In the genomic region with DNA sequence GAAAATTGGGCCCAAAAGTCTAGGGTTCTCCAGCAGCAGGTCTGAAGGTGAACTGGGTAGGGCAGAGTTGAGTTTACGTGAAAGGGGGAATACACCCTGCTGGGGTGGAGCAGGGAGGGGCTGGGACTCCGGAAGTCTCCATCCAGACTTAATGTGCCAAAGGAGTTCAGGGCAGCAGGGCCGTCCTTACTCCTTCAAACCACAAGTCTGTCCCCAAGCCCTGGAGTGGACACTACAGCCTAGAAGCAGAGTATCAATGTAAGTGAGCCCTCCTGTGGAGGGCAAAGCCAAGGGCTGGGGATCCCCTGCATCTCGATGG, we compare ENCODE assay signal across 10 mouse cellular contexts. TPM values are rescaled to one million over a fixed set of nuclear protein-coding genes. Genes with fewer than 3 reads are reported as not detected.
DNase-seq lines count a peak whose midpoint lies in the region; ATAC-seq and TF ChIP-seq lines count a peak whose summit lies in the region.
"Had no signal": no experiment of that assay in that cellular context is flagged by ENCODE, and none has a peak within 500 bp of the region (broad histone marks: within the 10 kb centered on the region; RNA-seq: fewer than 3 reads in every experiment).

No protein-coding gene starts in this region.

- peak overlapping the region; percentile 18 for H3K4me2 ChIP-seq in forebrain, embryonic 16.5 days (ENCODE audit: low read length)
- H3K4me2 ChIP-seq in limb, embryonic 12.5 days = peak overlapping the region; percentile 23

- H3K9me3 ChIP-seq in forebrain, embryonic 16.5 days (ENCODE audit: control insufficient read depth, low read length) = no peaks in the 10 kb centered on the region
- H3K9me3 ChIP-seq in limb, embryonic 12.5 days = no peaks in the 10 kb centered on the region

- peak overlapping the region; percentile 94 for H3K27ac ChIP-seq in liver, adult 2 months (replicated peaks; ENCODE audit: insufficient read depth, low read depth, low read length)
- H3K27ac ChIP-seq in forebrain, embryonic 16.5 days (ENCODE audit: low read length) = no peak overlapping the region
- H3K27ac ChIP-seq in limb, embryonic 12.5 days = no peak overlapping the region
- H3K27ac ChIP-seq in olfactory bulb, adult 2 months (ENCODE audit: insufficient read depth, low read depth, low read length) = peak overlapping the region; percentile 38

- 7% methylated on average over 4 of the region's 4 CpGs for WGBS in liver, adult 2 months
- 50% methylated on average over 4 of the region's 4 CpGs for WGBS in forebrain, embryonic 16.5 days
- 37% methylated on average over 4 of the region's 4 CpGs for WGBS in limb, embryonic 12.5 days
- WGBS in olfactory bulb, adult 2 months = 42% methylated on average over 4 of the region's 4 CpGs

- DNase-seq in liver, adult 2 months (ENCODE audit: extremely low read depth, low read depth, low spot score) = no peak
- no peak for DNase-seq in liver
- no peak for DNase-seq in adrenal gland, postnatal 25 days
- no peak for DNase-seq in layer of hippocampus, adult 9-11 months
- no peak for DNase-seq in gastrocnemius, postnatal 25 days
- DNase-seq: gastrocnemius, postnatal 36 days had no signal

- H3K36me3 ChIP-seq in liver, adult 2 months (ENCODE audit: control insufficient read depth, insufficient read depth, low read length) = no peaks in the 10 kb centered on the region
- H3K36me3 ChIP-seq in forebrain, embryonic 16.5 days (ENCODE audit: control insufficient read depth, insufficient read depth) = no peaks in the 10 kb centered on the region
- no peaks in the 10 kb centered on the region for H3K36me3 ChIP-seq in limb, embryonic 12.5 days

- H3K4me3 ChIP-seq in liver, adult 2 months (ENCODE audit: insufficient read depth, low read depth, low read length) = 0 out of 2 replicates have a peak overlapping the region, but pooled peaks have one; percentile 1
- H3K4me3 ChIP-seq in forebrain, embryonic 16.5 days (replicated peaks; ENCODE audit: low read length) = no peak overlapping the region
- 0 out of 2 replicates have a peak overlapping the region, but pooled peaks have one; percentile 2 for H3K4me3 ChIP-seq in limb, embryonic 12.5 days (replicated peaks)
- H3K4me3 ChIP-seq in olfactory bulb, adult 2 months (ENCODE audit: insufficient read depth, low read depth, low read length) = peak overlapping the region; percentile 3; the same call in 1 of the 2 replicates

- TF ChIP-seq POLR2A in liver, adult 2 months (IDR thresholded peaks at IDR 0.05; ENCODE audit: extremely low read depth, insufficient read depth, low read length) = no peak
- TF ChIP-seq POLR2A in olfactory bulb, adult 2 months (IDR thresholded peaks at IDR 0.05; ENCODE audit: insufficient read depth, low read depth, low read length) = no peak

- H3K79me2 ChIP-seq in liver, adult 2 months (ENCODE audit: control insufficient read depth, insufficient read depth, low read length) = peaks cover 20% of the 10 kb centered on the region

- H3K4me1 ChIP-seq in liver, adult 2 months (ENCODE audit: control insufficient read depth, insufficient read depth, low read length) = peaks cover 27% of the 10 kb centered on the region
- peaks cover 38% of the 10 kb centered on the region for H3K4me1 ChIP-seq in forebrain, embryonic 16.5 days (replicated peaks; ENCODE audit: control insufficient read depth, insufficient read depth, low read length)
- peaks cover 40% of the 10 kb centered on the region for H3K4me1 ChIP-seq in limb, embryonic 12.5 days (replicated peaks)
- peaks cover 32% of the 10 kb centered on the region for H3K4me1 ChIP-seq in olfactory bulb, adult 2 months (ENCODE audit: control insufficient read depth, insufficient read depth, low read length)

- no peak for TF ChIP-seq CTCF in liver, adult 2 months (IDR thresholded peaks at IDR 0.05; ENCODE audit: low read depth, low read length)
- TF ChIP-seq CTCF in olfactory bulb, adult 2 months (IDR thresholded peaks at IDR 0.05; ENCODE audit: insufficient read depth, low read depth, low read length) = no peak

- H3K9ac ChIP-seq in liver, adult 2 months (ENCODE audit: low read depth, low read length) = peak overlapping the region; percentile 31
- H3K9ac ChIP-seq in forebrain, embryonic 16.5 days (replicated peaks; ENCODE audit: low read depth, low read length) = no peak overlapping the region
- H3K9ac ChIP-seq in limb, embryonic 12.5 days (replicated peaks) = no peak overlapping the region

- no peak for ATAC-seq in forebrain, embryonic 16.5 days
- ATAC-seq in limb, embryonic 12.5 days (ENCODE audit: insufficient number of reproducible peaks, insufficient read depth, low FRiP score, low TSS enrichment, low read depth) = no peak

- no peaks in the 10 kb centered on the region for H3K27me3 ChIP-seq in liver, adult 2 months (ENCODE audit: control insufficient read depth, insufficient read depth, low read length)
- H3K27me3 ChIP-seq in forebrain, embryonic 16.5 days (replicated peaks; ENCODE audit: control insufficient read depth, insufficient read depth, low read length) = no peaks in the 10 kb centered on the region
- peaks cover 4% of the 10 kb centered on the region; the same call in 1 of the 2 replicates for H3K27me3 ChIP-seq in limb, embryonic 12.5 days

RNA-seq across cellular contexts. Expression of gene Myo18a, which starts 2.4 kb away (rescaled TPM):
- 28.6 and 33.7 TPM in 2 replicates for total RNA-seq in liver, adult 2 months (2014; rRNA removed)
- 33.8 and 42.0 TPM in 2 replicates for polyA plus RNA-seq in liver, adult 2 months (2012; rRNA removed)
- 54.8 and 59.8 TPM in 2 replicates for polyA plus RNA-seq in forebrain, embryonic 16.5 days (2015; fragmentation: Nextera tagmentation; extraction: Ambion mirVana)
- polyA plus RNA-seq in limb, embryonic 12.5 days (2016; fragmentation: Nextera tagmentation; extraction: Ambion mirVana) = 31.5 and 36.4 TPM in 2 replicates
- polyA plus RNA-seq in olfactory bulb, adult 2 months (2012; ENCODE audit: insufficient read depth, insufficient read length, low replicate concordance, missing spikeins) = 284 TPM in 1 of 2 replicates, not detected in the other
- 60.7 and 84.2 TPM in 2 replicates for total RNA-seq in adrenal gland, postnatal 25 days (2021)
- total RNA-seq in gastrocnemius, postnatal 25 days (2021) = 100 to 1,000 TPM; 329 to 377 TPM

RNA-seq across cellular contexts. Expression of gene Gm10277, which starts 22.1 kb away (rescaled TPM):
- total RNA-seq in liver, adult 2 months (2014; rRNA removed) = not detected in 2 replicates
- not detected in 2 replicates for polyA plus RNA-seq in liver, adult 2 months (2012; rRNA removed)
- 0.99 and 3.3 TPM in 2 replicates for polyA plus RNA-seq in forebrain, embryonic 16.5 days (2015; fragmentation: Nextera tagmentation; extraction: Ambion mirVana)
- 1.9 and 2.6 TPM in 2 replicates for polyA plus RNA-seq in limb, embryonic 12.5 days (2016; fragmentation: Nextera tagmentation; extraction: Ambion mirVana)
- not detected in 2 replicates for polyA plus RNA-seq in olfactory bulb, adult 2 months (2012; ENCODE audit: insufficient read depth, insufficient read length, low replicate concordance, missing spikeins)
- not detected in 2 replicates for total RNA-seq in adrenal gland, postnatal 25 days (2021)
- not detected for total RNA-seq in gastrocnemius, postnatal 25 days (2021)
- total RNA-seq: gastrocnemius, postnatal 36 days; neutrophil, adult 5-6 weeks had no signal

RNA-seq across cellular contexts. Expression of gene Cryba1, which starts 40.3 kb away (rescaled TPM):
- total RNA-seq in liver, adult 2 months (2014; rRNA removed) = not detected in 2 replicates
- polyA plus RNA-seq in liver, adult 2 months (2012; rRNA removed) = not detected in 2 replicates
- 0.19 and 0.66 TPM in 2 replicates for polyA plus RNA-seq in forebrain, embryonic 16.5 days (2015; fragmentation: Nextera tagmentation; extraction: Ambion mirVana)
- polyA plus RNA-seq in limb, embryonic 12.5 days (2016; fragmentation: Nextera tagmentation; extraction: Ambion mirVana) = 0.28 TPM in 1 of 2 replicates, not detected in the other
- not detected in 2 replicates for polyA plus RNA-seq in olfactory bulb, adult 2 months (2012; ENCODE audit: insufficient read depth, insufficient read length, low replicate concordance, missing spikeins)
- total RNA-seq in adrenal gland, postnatal 25 days (2021) = not detected in 2 replicates
- not detected for total RNA-seq in gastrocnemius, postnatal 25 days (2021)
- total RNA-seq: gastrocnemius, postnatal 36 days; neutrophil, adult 5-6 weeks had no signal

Comparison
In these comparisons a context has a peak if more than half of its experiments do, and no peak if none do; other contexts are left out.
1. H3K27ac ChIP-seq: peak in liver, adult 2 months (single experiment) and olfactory bulb, adult 2 months (single experiment); none in forebrain, embryonic 16.5 days (single experiment) and limb, embryonic 12.5 days (single experiment).